Mouse (Mus musculus) lung, postnatal 25 days (tissue): ENCODE data around the gene Krtap5-3.
"Not testable (repeated sequence)": the region's sequence is repeated elsewhere in the genome, so short reads cannot be mapped to it uniquely, and the experiment has no call there.

Source experiments
- DNase-seq: peaks from one replicate; pipeline ENCODE4 v3.0.0; 2022; ENCODE audit warnings: low spot score

Gene Krtap5-3

DNA sequence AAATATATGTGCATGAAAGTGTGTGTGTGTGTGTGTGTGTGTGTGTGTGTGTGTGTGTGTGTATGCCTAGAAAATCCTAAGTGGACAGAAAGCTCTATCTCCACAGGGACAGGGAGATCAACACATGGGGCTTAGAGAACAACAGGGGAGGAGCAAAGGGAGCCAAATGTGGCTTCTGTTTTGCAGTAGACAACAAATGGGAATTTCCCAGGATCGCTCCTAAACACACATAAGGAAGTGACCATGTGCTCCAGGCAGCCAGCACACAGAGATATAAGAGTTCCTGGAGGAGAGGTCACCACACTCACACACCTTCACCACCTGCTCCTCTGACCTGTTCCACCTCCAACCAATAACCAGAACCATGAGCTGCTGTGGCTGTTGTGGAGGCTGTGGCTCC lies at the start of gene Krtap5-3:
Gene Krtap5-3, plus strand, starts transcription at position 301 of the 400 bp plus-strand sequence.
- no peak for DNase-seq

DNA sequence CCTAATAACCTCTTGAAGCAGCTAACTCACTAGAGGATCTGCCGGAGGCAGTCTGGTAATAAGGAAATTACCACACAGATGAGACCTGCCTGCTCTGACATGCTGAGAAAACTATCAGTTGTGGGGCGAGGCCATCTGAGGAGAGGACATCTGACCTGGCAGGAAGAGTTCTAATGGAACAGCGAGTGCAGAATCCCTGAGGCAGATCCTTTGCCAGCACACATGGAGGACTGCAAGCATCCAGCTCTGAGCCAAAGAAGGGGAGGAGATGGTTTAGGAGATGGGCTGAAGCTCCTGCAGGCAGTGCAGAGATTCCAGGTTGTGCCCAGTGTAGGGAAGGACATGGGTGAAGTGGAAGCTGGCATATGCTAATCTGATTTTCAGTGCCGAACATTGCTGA lies 49.0 kb upstream of the Krtap5-3 start:
- no peak for DNase-seq

DNA sequence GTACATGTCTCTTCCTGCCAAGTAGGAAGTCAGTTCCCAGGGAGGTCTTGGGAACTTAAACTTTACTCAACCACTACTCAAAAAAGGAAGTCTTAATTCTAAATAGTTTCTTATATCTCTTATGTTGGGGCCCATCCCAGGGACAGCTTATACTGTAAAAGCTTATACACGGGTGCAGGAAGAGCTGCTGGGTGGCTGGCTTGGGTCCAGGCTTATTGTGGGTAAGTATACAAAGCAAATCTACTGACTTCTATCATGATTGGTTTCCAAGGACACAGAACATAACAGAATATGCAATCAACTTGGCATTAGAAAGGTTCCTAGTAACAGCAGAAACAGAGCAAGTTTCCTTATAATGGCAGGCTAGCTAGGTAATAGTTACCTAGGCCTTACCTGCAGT lies 45.9 kb upstream of the Krtap5-3 start:
- DNase-seq: no peak

DNA sequence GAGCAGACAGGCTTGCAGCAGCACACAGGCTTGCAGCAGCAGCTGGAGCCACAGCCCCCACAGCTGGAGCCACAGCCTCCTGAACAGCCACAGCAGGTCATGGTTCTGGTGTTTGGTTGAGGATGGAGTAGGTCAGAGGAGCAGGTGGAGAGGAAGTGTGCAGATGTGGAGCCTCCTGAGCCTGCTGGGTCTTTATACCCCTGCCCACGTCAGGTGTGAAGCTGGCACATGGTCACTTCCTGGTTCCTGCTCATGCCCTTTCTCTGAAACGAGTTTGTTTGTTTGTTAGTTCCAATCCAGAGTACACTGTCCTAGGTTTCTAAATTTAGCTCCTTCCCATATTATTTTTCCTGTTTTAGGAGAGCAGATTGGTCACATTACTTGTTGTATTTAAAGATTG lies 44.2 kb upstream of the Krtap5-3 start, which contains the start of gene Gm29735:
Gene Gm29735, minus strand, starts transcription at position 101 of the 400 bp plus-strand sequence.
- not testable (repeated sequence) for DNase-seq

DNA sequence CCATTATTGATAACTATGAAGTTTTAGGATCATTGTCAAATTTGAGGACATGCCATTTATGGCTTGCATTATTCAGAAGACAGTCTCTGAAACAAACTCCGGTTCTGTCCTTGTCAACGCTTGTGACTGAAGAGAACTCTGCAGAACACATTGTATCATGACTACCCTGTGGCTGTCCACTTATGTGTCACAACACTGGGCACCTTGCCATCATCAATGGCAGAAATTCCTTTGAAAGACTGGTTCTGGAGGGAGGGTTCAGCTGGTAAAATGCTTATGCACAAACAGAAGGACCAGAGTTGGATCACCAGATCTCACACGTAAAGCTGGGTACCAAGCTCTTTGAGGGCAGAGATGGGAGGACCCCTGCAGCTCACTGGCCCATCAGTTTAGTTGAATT lies 41.8 kb upstream of the Krtap5-3 start:
- no peak for DNase-seq

DNA sequence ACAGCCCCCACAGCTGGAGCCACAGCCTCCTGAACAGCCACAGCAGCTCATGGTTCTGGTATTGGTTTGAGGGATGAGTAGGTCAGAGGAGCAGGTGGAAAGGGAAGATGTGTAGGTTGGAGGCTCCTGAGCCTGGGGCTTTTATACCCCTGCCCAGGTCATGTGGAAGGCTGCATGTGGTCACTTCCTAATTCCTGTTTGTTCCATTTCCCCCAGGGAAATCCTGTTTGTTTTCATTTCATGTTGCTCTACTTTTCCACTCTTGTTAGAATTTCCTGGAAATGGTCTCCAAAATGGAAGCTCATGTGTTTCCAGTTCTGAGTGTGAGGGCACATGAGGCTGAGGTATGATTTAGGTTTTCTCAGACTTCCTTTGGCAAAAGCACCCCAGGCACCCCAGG lies 35.5 kb upstream of the Krtap5-3 start, which contains the start of gene Gm4553:
Gene Gm4553, minus strand, starts transcription at position 101 of the 400 bp plus-strand sequence.
- not testable (repeated sequence) for DNase-seq

DNA sequence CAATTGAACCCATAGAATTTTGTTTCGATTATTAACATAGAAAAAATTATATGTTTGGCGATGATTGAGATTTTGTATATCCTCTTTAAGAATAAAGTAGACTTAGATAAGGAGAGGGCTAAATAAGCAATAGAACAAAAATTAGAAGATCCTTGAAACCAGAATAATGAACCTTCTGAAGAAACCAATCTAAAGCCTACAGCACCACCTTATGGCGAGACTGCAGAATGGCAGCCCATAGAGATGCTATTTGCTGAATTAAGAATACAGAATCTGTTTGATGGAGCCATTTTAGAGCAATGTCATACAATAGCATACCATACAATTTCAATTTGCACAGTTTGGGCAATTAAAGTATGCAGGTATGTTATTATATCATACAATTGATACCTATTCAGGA lies 31.3 kb upstream of the Krtap5-3 start:
- no peak for DNase-seq

DNA sequence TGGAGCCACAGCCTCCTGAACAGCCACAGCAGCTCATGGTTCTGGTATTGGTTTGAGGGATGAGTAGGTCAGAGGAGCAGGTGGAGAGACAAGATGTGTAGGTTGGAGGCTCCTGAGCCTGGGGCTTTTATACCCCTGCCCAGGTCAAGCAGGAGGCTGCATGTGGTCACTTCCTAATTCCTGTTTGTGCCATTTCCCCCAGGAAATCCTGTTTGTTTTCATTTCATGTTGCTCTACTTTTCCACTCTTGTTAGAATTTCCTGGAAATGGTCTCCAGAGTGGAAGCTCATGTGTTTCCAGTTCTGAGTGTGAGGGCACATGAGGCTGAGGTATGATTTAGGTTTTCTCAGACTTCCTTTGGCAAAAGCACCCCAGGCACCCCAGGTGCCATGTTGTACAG lies 25.3 kb upstream of the Krtap5-3 start, which contains the start of gene Krtap5-2:
Gene Krtap5-2, minus strand, starts transcription at position 101 of the 400 bp plus-strand sequence.
- not testable (repeated sequence) for DNase-seq

DNA sequence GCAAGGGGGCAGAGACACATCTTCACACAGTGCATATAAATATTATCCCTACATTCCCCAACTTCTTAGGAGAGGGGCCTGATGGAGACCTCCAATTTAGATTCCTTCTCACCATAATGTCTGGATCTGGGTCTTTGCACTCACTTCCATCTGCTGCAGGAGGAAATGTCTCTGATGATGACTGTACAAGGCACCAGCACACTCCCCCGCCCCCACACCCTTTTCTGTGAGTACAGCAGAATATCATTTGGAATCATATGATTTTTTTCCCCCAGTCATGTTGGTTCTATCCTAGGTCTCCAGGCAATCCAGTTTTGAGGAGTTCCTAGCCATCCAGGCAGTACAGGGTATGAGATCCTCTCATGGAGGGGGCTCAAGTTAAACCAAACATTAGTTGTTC lies 22.5 kb upstream of the Krtap5-3 start:
- DNase-seq: no peak

DNA sequence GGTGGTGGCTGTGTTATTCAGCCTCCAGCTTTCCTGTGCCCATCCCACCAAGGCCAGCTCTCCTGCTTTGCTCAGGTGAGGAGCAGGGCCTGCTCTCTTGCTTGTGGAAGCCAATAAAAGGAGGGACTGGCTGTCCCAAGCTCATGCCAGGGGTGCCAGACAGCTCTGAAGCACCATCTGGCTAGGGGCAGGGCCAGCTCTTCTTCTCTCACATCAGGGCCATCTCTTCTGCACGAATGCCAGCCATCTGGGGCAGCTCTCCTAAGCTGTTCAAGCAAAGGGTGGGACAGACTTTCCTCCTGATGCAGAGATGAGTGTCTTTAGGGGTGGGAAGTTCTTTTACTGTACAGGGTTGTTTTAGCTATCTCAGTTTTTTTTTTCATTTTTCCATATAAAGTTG lies 20.1 kb upstream of the Krtap5-3 start:
- DNase-seq: no peak

DNA sequence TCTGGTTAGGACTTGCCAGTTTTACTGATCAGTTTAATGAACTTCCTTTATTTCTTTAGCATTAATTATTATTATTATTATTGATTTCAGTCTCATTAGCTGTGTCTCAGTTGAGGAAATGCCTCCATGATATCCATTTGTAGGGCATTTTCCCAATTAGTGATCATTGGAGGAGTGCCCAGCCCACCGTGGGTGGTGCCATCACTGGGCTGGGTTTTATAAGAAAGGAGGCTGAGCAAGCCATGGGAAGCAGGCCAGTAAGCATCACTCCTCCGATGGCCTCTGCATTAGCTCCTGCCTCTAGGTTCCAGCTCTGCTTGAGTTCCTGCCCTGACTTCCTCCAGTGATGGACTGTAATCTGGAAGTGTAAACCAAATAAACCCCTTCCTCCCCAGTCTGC lies 13.0 kb upstream of the Krtap5-3 start:
- no peak for DNase-seq

DNA sequence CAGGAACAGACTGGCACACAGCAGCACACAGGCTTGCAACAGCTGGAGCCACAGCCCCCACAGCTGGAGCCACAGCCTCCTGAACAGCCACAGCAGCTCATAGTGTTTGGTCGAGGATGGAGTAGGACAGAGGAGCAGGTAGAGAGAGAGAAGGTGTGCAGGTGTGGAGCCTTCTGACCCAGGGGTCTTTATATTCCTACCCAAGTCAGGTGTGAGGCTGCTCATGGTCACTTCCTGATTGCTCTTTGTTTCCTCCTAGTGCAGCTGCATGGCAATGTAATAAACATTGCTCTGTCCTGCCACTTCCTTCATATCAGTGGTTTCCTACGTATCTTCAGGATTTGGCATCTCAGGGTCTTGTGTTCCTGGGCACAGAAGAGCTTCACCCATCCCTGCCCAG lies 10.9 kb upstream of the Krtap5-3 start, which contains the start of gene Gm10153:
Gene Gm10153, minus strand, starts transcription at position 101 of the 400 bp plus-strand sequence.
- DNase-seq: no peak

DNA sequence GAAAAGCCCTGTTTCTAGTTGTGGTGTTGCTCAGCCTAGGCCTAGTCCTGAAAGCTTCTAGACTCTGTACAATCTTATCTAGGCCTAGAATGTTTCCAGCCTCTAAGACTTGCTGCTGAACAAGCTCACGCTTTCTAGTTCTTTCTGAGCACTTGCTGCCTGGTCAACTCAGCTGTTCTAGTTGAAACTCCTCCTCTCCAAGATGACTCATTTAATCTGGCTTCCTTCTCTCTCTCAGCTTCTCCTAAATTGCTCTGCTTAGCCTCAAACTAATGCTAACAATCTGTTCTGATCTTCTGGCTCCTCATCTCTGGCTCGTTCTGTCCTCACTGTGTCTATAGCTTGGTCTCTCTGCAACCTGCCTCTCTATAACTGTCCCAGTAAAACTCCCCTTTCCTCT lies 2.4 kb upstream of the Krtap5-3 start:
- no peak for DNase-seq

DNA sequence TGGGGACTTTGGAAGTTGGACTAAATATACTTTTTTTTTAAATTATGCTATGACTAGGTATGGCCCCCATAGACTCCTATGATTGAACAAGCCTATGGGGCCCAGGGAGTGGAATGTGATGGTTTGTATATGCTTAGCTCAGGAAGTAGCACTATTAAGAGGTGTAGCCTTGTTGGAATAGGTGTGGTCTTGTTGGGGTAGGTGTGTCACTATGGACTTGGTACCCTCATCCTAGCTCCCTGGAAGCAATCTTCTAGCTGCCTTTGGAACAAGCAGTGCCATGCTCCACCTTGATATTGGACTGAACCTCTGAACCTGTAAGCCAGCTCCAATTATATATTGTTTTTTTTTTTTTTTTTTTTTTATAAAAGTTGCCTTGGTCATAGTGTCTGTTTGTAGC lies 4.3 kb downstream of the Krtap5-3 start:
- DNase-seq: no peak

DNA sequence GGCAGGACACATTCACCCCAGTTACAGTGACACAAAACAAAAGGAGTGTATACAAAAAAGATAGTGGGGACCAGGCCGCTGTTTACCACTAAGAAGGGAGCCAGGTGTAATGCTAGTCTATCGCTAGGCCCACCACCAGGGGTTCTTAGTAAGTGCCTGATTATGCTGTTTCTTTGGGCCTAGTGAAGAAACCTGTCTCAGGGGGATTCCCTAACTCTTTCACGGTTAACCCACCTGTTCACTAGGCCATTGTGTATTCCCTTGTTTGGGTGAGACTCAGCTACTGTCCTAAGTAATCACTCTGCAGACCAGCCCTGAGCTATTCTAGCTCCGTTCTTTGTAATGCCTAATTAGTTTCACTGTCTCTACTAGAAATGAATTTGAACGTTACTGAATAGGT lies 5.7 kb downstream of the Krtap5-3 start:
- DNase-seq: not testable (repeated sequence)

DNA sequence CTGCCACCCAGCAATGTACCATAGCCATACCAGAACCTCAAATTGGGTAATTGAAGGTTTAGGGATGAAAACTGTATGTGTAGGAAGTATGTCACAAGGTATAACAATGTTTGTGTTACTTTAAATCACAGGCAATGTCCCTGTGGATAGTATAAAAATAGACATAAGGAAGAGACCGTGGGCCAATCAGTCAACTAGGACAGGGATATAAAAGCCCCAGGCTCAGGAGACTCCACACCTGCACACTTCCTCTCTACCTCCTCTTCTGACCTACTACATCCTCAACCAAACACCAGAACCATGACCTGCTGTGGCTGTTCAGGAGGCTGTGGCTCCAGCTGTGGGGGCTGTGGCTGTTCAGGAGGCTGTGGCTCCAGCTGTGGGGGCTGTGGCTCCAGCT lies 10.4 kb downstream of the Krtap5-3 start, which contains the start of gene Gm7579:
Gene Gm7579, plus strand, starts transcription at position 301 of the 400 bp plus-strand sequence.
- no peak for DNase-seq

DNA sequence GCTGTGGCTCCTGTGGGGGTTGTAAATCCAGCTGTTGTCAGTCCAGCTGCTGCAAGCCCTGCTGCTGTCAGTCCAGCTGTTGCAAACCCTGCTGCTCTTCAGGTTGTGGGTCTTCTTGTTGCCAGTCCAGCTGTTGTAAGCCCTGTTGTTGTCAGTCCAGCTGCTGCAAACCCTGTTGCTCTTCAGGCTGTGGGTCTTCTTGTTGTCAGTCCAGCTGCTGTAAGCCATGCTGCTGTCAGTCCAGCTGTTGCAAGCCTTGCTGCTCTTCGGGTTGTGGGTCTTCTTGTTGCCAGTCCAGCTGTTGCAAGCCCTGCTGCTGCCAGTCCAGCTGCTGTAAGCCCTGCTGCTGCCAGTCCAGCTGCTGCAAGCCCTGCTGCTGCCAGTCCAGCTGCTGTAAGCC lies 11.0 kb downstream of the Krtap5-3 start:
- not testable (repeated sequence) for DNase-seq

DNA sequence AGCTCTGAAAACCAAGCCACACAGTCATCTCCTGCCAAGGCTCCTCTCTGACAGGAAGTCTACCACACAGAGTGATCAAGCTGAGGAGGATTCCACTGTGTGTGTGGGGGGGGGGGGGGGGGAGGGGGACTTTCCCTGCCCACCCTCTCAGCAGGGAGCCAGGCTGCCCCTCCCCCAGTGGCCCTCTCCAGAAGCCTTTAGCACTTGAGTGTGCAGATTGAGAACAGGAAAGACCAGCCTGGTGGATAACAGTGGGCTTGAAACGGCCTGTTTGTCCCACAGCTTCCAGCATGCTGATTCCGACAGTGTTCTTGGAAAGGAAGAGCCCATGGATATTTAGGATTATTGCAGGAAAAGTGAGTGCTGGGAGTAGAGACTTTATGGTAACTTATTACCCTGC lies 23.4 kb downstream of the Krtap5-3 start:
- no peak for DNase-seq

DNA sequence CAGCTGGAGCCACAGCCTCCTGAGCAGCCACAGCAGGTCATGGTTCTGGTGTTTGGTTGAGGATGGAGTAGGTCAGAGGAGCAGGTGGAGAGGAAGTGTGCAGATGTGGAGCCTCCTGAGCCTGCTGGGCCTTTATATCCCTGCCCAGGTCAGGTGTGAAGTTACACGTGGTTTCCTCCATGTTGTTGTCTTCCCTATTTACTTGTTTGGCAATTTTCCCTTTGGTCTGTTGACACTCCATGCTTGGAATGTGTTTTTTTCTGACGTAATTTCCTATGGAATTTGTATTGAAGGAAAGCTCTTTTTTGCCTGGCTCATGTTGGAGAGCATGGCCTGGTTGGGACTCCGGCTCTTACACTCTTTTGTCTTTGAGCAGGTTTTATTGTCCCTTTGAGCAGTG lies 28.7 kb downstream of the Krtap5-3 start, which contains the start of gene Krtap5-5:
Gene Krtap5-5, minus strand, starts transcription at position 101 of the 400 bp plus-strand sequence.
- DNase-seq: not testable (repeated sequence)

DNA sequence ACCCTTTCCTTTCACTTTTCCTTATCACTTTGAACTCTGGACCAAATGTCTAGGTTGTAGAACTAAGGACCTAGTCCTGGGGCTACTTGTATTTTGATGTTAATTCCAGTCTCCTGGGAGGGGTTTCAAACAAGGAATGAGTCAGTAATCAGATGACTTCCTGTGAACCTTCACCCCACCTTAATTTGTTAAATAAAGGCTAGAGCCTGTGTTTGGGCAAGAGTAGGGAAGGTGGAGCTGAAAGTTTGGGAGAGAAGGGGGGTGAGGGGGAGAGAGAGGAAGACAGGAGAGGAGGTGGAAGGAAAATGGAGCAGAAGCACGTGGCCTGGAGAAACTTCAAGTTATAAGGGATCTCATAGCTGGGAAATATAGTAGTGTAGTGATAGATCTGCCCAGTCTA lies 30.4 kb downstream of the Krtap5-3 start:
- no peak for DNase-seq

DNA sequence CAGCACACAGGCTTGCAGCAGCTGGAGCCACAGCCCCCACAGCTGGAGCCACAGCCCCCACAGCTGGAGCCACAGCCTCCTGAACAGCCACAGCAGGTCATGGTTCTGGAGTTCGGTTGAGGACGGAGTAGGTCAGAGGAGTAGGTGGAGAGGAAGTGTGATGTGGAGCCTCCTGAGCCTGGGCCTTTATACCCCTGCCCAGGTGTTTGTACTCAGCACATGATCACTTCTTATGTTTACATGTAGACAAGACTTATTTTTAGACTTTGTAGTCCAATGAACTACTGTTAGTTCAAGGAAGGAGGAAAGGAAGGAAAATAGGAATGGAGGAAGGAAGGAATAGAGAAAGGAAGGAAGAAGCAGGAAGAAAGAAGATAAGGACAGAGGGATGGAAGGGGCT lies 39.8 kb downstream of the Krtap5-3 start, which contains the start of gene Gm40460:
Gene Gm40460, minus strand, starts transcription at position 101 of the 400 bp plus-strand sequence.
- no peak for DNase-seq

DNA sequence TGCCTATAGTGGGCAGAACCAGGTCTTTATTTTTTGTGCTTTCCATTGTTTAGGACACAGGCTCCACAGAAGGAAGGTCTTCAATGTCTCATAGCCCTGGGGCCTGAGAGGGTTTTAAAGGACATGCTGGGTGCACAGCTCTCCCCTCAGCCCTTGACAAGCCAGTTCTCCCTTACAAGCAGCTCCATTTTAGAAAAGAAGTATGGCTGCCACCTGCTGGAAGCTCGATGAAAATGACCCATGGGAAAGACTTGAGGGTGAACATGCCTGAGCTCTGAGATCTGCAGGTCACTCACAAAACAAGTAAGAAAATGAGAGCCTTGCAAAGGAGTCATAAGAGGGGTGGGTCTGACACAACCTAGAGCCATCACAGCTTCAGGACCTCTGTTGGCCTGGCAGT lies 48.7 kb downstream of the Krtap5-3 start:
- peak; percentile 17 for DNase-seq
